Mouse (Mus musculus) liver, adult 2 months (tissue): ENCODE results near the gene Coq10a.

Experiments
- CTCF ChIP-seq: fragments of 200-500 bp; IDR thresholded peaks from 2 replicates; pipeline ENCODE4 v1.5.1; 2011; ENCODE audit warnings: low read depth, low read length, control low read depth
- POLR2A ChIP-seq: fragments of 200-500 bp; IDR thresholded peaks from 2 replicates; pipeline ENCODE4 v1.6.1; 2011; ENCODE audit warnings: low read length, control low read depth; ENCODE audit not compliant: insufficient read depth; ENCODE audit errors: extremely low read depth

DNA sequence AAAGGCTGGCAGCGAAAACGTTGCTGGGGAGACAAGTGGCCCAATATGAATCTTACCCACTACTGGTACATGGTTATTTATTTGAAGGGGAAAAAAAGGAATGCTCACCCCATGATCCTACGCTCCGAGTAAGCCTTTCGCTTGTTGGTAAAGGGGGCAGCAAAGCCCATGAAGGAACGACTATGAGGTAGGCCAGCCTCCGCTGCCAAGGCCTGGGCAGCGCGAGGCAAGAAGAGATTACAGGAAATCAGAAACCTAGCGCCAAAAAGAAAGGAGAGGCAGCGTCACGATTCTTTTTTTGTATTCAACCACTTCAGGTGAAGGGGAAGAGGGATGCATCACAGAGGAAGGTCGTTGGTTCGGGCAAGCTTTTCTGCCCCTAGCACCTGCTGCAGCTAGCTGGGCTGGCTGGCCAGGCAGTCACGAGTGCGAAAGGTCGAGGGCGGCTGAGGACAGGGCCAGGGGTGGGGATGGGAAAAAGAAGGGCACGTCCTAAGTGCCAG, 847 bp downstream of the Coq10a start:
- TF ChIP-seq CTCF (no peak), POLR2A (no peak)
